In genomic region chr14:21903562-21904497, GRCm38 (mm10) we compare ENCODE assay signal across 8 mouse cellular contexts. TPM values are rescaled to one million over a fixed set of nuclear protein-coding genes. Genes with fewer than 3 reads are reported as not detected.
A peak's percentile ranks its signal among the peaks of the same experiment; 100 is the strongest.
DNase-seq lines count a peak whose midpoint lies in the region; ATAC-seq and TF ChIP-seq lines count a peak whose summit lies in the region.

No protein-coding gene starts in this region.

- H3K4me1 ChIP-seq in hindbrain, embryonic 13.5 days (replicated peaks), result peaks cover 26% of the 10 kb centered on the region
- H3K4me1 ChIP-seq in limb, embryonic 14.5 days (ENCODE audit: control insufficient read depth, insufficient read depth, low read length), result peaks cover 24% of the 10 kb centered on the region
- peaks cover 6% of the 10 kb centered on the region; the same call in 1 of the 2 replicates for H3K4me1 ChIP-seq in midbrain, embryonic 16.5 days (ENCODE audit: control insufficient read depth, insufficient read depth, low read length)

- no peak overlapping the region; the same call in 1 of the 2 replicates for H3K4me3 ChIP-seq in hindbrain, embryonic 13.5 days
- H3K4me3 ChIP-seq in limb, embryonic 14.5 days (replicated peaks; ENCODE audit: low read length), result 0 out of 2 replicates have a peak overlapping the region, but pooled peaks have one; percentile 6
- no peak overlapping the region for H3K4me3 ChIP-seq in midbrain, embryonic 16.5 days (ENCODE audit: low read depth, low read length)

- H3K9me3 ChIP-seq in hindbrain, embryonic 13.5 days, result no peaks in the 10 kb centered on the region
- H3K9me3 ChIP-seq in limb, embryonic 14.5 days (ENCODE audit: control insufficient read depth, low read length), result no peaks in the 10 kb centered on the region
- no peaks in the 10 kb centered on the region for H3K9me3 ChIP-seq in midbrain, embryonic 16.5 days (replicated peaks; ENCODE audit: control insufficient read depth, low read length, poor library complexity, severe bottlenecking)

- intact Hi-C loops in gastrocnemius, postnatal 14 days (cut with DNase I; ENCODE audit: low total_unique reads), result no loop called here

- H3K36me3 ChIP-seq in hindbrain, embryonic 13.5 days, result no peaks in the 10 kb centered on the region
- no peaks in the 10 kb centered on the region for H3K36me3 ChIP-seq in limb, embryonic 14.5 days (ENCODE audit: control insufficient read depth, insufficient read depth, low read length)
- no peaks in the 10 kb centered on the region for H3K36me3 ChIP-seq in midbrain, embryonic 16.5 days (ENCODE audit: control insufficient read depth, insufficient read depth, low read length)

- H3K4me2 ChIP-seq in hindbrain, embryonic 13.5 days, result peak overlapping the region; percentile 46
- peak overlapping the region; percentile 44 for H3K4me2 ChIP-seq in limb, embryonic 14.5 days (replicated peaks; ENCODE audit: low read depth, low read length, severe bottlenecking)
- peak overlapping the region; percentile 34 for H3K4me2 ChIP-seq in midbrain, embryonic 16.5 days (ENCODE audit: low read length)

- 9% methylated on average over 23 of the region's 23 CpGs for WGBS in hindbrain, embryonic 13.5 days
- WGBS in limb, embryonic 14.5 days, result 6% methylated on average over 23 of the region's 23 CpGs
- WGBS in midbrain, embryonic 16.5 days, result 25% methylated on average over 23 of the region's 23 CpGs

- H3K27me3 ChIP-seq in hindbrain, embryonic 13.5 days, result no peaks in the 10 kb centered on the region
- H3K27me3 ChIP-seq in limb, embryonic 14.5 days (ENCODE audit: control insufficient read depth, insufficient read depth, low read length), result 0 out of 2 replicates have a peak, but pooled peaks cover 3% of the 10 kb centered on the region
- no peaks in the 10 kb centered on the region for H3K27me3 ChIP-seq in midbrain, embryonic 16.5 days (ENCODE audit: control insufficient read depth, insufficient read depth, low read depth, low read length)

- ATAC-seq in erythroid progenitor cell, adult 5-6 weeks (replicated peaks; ENCODE audit: low FRiP score, poor library complexity, severe bottlenecking), result peak; percentile 30; the same call in 1 of the 2 replicates
- ATAC-seq in hindbrain, embryonic 13.5 days (ENCODE audit: low FRiP score), result peak; percentile 74
- ATAC-seq in limb, embryonic 14.5 days (ENCODE audit: low FRiP score, low read depth), result peak; percentile 71
- ATAC-seq in midbrain, embryonic 16.5 days, result peak; percentile 8; the same call in 1 of the 2 replicates

- peak; percentile 27 for DNase-seq in gastrocnemius, postnatal 14 days
- no peak for DNase-seq in gastrocnemius, adult 18-20 months (ENCODE audit: low spot score)
- DNase-seq in limb, embryonic 14.5 days (ENCODE audit: low spot score), result peak; percentile 82
- no peak for DNase-seq in right cerebral cortex, postnatal 14 days
- DNase-seq in spleen, postnatal 14 days (ENCODE audit: low spot score in 2 of 2), result no peak

- H3K9ac ChIP-seq in hindbrain, embryonic 13.5 days, result peak overlapping the region; percentile 36; the same call in 1 of the 2 replicates
- peak overlapping the region; percentile 17; the same call in 1 of the 2 replicates for H3K9ac ChIP-seq in limb, embryonic 14.5 days (ENCODE audit: low read depth, low read length, severe bottlenecking)
- H3K9ac ChIP-seq in midbrain, embryonic 16.5 days (ENCODE audit: low read depth, low read length), result no peak overlapping the region

- TF ChIP-seq POLR2A in limb, embryonic 14.5 days (IDR thresholded peaks at IDR 0.05; ENCODE audit: borderline replicate concordance, extremely low read depth, insufficient read depth, insufficient read length), result no peak

- peak overlapping the region; percentile 87 for H3K27ac ChIP-seq in hindbrain, embryonic 13.5 days
- H3K27ac ChIP-seq in limb, embryonic 14.5 days (replicated peaks; ENCODE audit: low read depth, low read length), result peak overlapping the region; percentile 67
- no peak overlapping the region for H3K27ac ChIP-seq in midbrain, embryonic 16.5 days (ENCODE audit: low read length)

RNA-seq across cellular contexts. Expression of gene Comtd1, which starts 55.1 kb away (rescaled TPM):
- 1 to 10 TPM; 6.1 to 9.7 TPM for total RNA-seq in gastrocnemius, postnatal 14 days (2021)
- total RNA-seq in gastrocnemius, adult 18-20 months (2021), result 10 to 100 TPM in 1 of 2 experiments, 1 to 10 TPM in 1; 6.1 to 11.3 TPM
- total RNA-seq in erythroid progenitor cell, adult 5-6 weeks (2015; ENCODE audit: low replicate concordance), result 1.4 and 10.9 TPM in 2 replicates
- 10.0 and 12.7 TPM in 2 replicates for total RNA-seq in erythroid progenitor cell, adult 5-6 weeks (2017; ENCODE audit: low replicate concordance)
- polyA plus RNA-seq in hindbrain, embryonic 13.5 days (2015; fragmentation: Nextera tagmentation; extraction: Ambion mirVana), result 34.2 TPM in 2 replicates
- 16.0 and 18.0 TPM in 2 replicates for polyA plus RNA-seq in limb, embryonic 14.5 days (2012; rRNA removed)
- polyA plus RNA-seq in limb, embryonic 14.5 days (2014; fragmentation: Nextera tagmentation; extraction: Ambion mirVana), result 24.7 and 26.5 TPM in 2 replicates
- 58.1 and 58.7 TPM in 2 replicates for polyA plus RNA-seq in midbrain, embryonic 16.5 days (2015; fragmentation: Nextera tagmentation; extraction: Ambion mirVana)

Comparison
In these comparisons a context has a peak if more than half of its experiments do, and no peak if none do; other contexts are left out.
1. DNase-seq: peak in gastrocnemius, postnatal 14 days (single experiment) and limb, embryonic 14.5 days (single experiment); none in gastrocnemius, adult 18-20 months (single experiment), right cerebral cortex, postnatal 14 days (single experiment) and spleen, postnatal 14 days (0 of 2).
2. ATAC-seq: peak in every context shown above with its lines; median percentile 74 in hindbrain, embryonic 13.5 days; 71 in limb, embryonic 14.5 days; 30 in erythroid progenitor cell, adult 5-6 weeks; 8 in midbrain, embryonic 16.5 days.
3. Peak in every context shown above with its lines, with median percentiles within 50 percentile points of each other: H3K4me2 ChIP-seq.